Mouse (Mus musculus): Measurements from ENCODE around the gene Sh2b1. TPM values are rescaled to one million over a fixed set of nuclear protein-coding genes. Genes with fewer than 3 reads are reported as not detected.

The Sh2b1 gene
- polyA plus RNA-seq, 1 experiment from 2014 or later: 60.9 TPM

- no peak overlapping the region for H3K4me2 ChIP-seq (replicated peaks)
- peaks cover 51% of the 10 kb centered on the region for H3K36me3 ChIP-seq
- no peak for ATAC-seq (ENCODE audit: low FRiP score, low read depth)
- no peak overlapping the region for H3K9ac ChIP-seq (replicated peaks)
- H3K4me3 ChIP-seq: no peak overlapping the region
- H3K4me1 ChIP-seq: peaks cover 17% of the 10 kb centered on the region
- WGBS: 91% methylated on average over 16 of the region's 16 CpGs
- no peak overlapping the region for H3K27ac ChIP-seq (replicated peaks)
- no peaks in the 10 kb centered on the region for H3K9me3 ChIP-seq
- no peaks in the 10 kb centered on the region for H3K27me3 ChIP-seq
Observed at GRCm38 (mm10) chr7:126472713-126473112, 2.5 kb downstream of the Sh2b1 start.

DNA sequence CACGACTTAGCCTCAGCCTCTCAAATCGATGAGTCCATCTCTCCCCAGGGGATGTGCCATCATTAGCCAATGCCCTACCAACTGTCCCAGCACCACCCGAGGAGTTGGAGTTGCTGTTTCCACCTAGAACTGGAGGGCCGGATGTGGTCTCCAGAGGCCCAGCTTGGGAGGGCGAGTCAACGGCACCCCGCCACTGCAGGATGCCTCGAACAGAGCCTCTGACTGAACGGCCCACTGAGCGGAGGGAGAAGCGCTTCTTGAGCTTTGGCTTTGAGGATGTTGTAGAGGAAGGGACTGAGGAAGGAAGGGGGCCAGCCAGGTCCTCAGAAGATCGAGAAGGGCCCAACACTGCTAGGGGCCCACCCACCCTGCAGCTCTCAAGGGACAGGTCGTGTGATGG is 2.9 kb downstream of the Sh2b1 start:
- WGBS: 91% methylated on average over 13 of the region's 13 CpGs
- peaks cover 17% of the 10 kb centered on the region for H3K4me1 ChIP-seq
- no peak for ATAC-seq (ENCODE audit: low FRiP score, low read depth)
- peaks cover 55% of the 10 kb centered on the region for H3K36me3 ChIP-seq
- no peak overlapping the region for H3K4me3 ChIP-seq
- H3K27ac ChIP-seq (replicated peaks): no peak overlapping the region
- H3K27me3 ChIP-seq: no peaks in the 10 kb centered on the region
- H3K9ac ChIP-seq (replicated peaks): no peak overlapping the region
- H3K9me3 ChIP-seq: no peaks in the 10 kb centered on the region
- H3K4me2 ChIP-seq (replicated peaks): no peak overlapping the region

- no peak for ATAC-seq (ENCODE audit: low FRiP score, low read depth)
- peaks cover 59% of the 10 kb centered on the region for H3K36me3 ChIP-seq
Observed at GRCm38 (mm10) chr7:126471853-126472252, 3.4 kb downstream of the Sh2b1 start.

DNA sequence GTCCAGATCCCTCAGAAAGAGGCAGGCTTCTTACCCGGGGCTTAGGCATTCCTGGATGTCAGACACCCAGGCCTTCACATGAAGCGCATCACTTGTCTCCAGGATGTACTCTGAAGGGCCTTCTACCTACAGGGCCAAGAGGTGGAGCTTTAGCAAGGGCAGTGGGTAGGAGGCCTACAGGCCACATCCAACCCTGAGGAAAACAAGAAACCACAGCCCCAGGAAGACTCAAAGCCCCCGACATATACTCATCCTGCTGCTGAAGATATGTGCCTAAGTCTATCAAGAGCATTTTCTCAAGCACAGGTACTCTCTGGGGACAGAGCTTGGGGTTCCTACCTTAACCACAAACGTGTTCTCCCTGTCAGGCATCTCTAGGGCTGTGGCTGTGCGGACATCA is 3.9 kb downstream of the Sh2b1 start:
- Histone ChIP-seq H3K9ac (replicated peaks) (no peak overlapping the region), H3K4me3 (no peak overlapping the region), H3K9me3 (no peaks in the 10 kb centered on the region), H3K36me3 (peaks cover 64% of the 10 kb centered on the region), H3K27me3 (no peaks in the 10 kb centered on the region), H3K4me2 (replicated peaks) (no peak overlapping the region), H3K27ac (replicated peaks) (no peak overlapping the region), H3K4me1 (peaks cover 17% of the 10 kb centered on the region)
- no peak for ATAC-seq (ENCODE audit: low FRiP score, low read depth)
- 93% methylated on average over 5 of the region's 5 CpGs for whole genome bisulfite sequencing

More at GRCm38 (mm10) chr7:126471853-126472252, 3.4 kb downstream of the Sh2b1 start:
- Histone ChIP-seq H3K4me3 (no peak overlapping the region), H3K4me1 (peaks cover 17% of the 10 kb centered on the region), H3K27ac (replicated peaks) (no peak overlapping the region), H3K27me3 (no peaks in the 10 kb centered on the region), H3K4me2 (replicated peaks) (no peak overlapping the region), H3K9me3 (no peaks in the 10 kb centered on the region), H3K9ac (replicated peaks) (no peak overlapping the region)
- 77% methylated on average over 4 of the region's 4 CpGs for WGBS

- Histone ChIP-seq H3K4me1 (peaks cover 17% of the 10 kb centered on the region), H3K36me3 (peaks cover 68% of the 10 kb centered on the region), H3K4me3 (no peak overlapping the region), H3K4me2 (replicated peaks) (no peak overlapping the region), H3K27me3 (no peaks in the 10 kb centered on the region), H3K27ac (replicated peaks) (no peak overlapping the region), H3K9me3 (no peaks in the 10 kb centered on the region), H3K9ac (replicated peaks) (no peak overlapping the region)
- WGBS: 90% methylated on average over 6 of the region's 6 CpGs
- no peak for ATAC-seq (ENCODE audit: low FRiP score, low read depth)
Observed at GRCm38 (mm10) chr7:126470077-126470476, 5.1 kb downstream of the Sh2b1 start.

DNA sequence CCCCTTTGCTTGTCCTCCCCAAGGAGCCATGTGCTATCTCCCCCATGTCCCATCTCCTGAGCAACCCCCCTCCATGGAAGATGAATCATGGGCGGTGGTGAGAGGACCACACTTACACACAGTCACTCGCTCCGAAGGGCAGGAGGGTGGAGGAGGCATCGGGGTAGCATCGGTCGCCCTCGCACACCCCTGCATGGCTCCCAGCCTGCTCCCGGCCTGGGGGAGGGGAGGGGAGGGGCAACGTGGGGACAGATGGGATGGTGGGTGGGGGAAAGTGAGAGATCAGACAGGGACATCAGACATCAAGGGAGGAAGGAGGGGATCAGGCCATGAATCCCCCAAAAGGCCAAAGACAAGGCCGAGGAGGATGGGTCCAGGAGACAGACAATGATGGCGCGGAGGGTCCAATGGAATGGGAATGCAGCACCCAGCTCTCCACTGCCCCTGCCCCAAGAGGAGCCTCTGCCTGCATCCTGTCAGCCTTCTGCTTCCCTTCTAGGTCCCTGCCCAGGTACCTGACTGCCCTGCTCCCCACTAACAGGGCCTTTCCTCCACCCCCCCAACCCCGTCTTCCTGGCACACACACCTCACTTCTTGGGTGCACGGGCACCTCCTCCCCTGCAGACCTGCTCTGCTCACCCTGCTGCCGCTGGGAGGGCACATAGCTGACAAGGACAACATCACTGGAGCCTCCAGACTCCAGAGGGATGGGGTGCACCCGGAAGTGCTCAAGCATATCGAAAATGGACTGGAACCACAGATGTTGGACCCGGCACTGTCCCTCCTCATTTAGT is 7.2 kb downstream of the Sh2b1 start:
- no peak overlapping the region for H3K27ac ChIP-seq (replicated peaks)
- no peaks in the 10 kb centered on the region for H3K9me3 ChIP-seq
- H3K4me1 ChIP-seq: peaks cover 2% of the 10 kb centered on the region; the same call in 1 of the 2 replicates
- H3K4me3 ChIP-seq: no peak overlapping the region
- 93% methylated on average over 18 of the region's 18 CpGs for WGBS
- H3K9ac ChIP-seq (replicated peaks): no peak overlapping the region
- H3K27me3 ChIP-seq: no peaks in the 10 kb centered on the region
- H3K4me2 ChIP-seq (replicated peaks): no peak overlapping the region
- ATAC-seq (ENCODE audit: low FRiP score, low read depth): no peak
- H3K36me3 ChIP-seq: peaks cover 68% of the 10 kb centered on the region

DNA sequence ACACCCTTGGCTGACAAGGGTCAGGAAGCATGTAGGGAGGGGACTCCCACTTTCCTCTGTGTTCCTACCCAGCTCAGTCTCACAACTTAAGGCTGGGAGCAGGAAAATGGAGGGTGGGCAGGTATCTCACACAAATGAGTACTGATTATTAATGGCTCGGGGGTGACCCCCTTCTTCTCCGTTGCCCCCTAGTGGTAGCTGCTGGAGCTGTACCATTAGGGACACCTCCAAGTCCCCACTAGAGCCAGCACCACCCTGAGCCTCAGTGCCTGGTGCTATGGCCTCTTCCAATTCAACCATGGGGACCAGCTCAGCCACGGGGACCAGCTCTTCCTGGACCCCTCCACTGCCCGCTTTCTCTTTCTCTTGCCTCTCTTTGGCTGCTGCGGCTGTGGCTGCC is 8.0 kb downstream of the Sh2b1 start:
- peaks cover 63% of the 10 kb centered on the region for H3K36me3 ChIP-seq
- WGBS: 68% methylated on average over 5 of the region's 5 CpGs
- H3K9ac ChIP-seq (replicated peaks): no peak overlapping the region
- H3K27me3 ChIP-seq: no peaks in the 10 kb centered on the region
- ATAC-seq (ENCODE audit: low FRiP score, low read depth): no peak
- no peaks in the 10 kb centered on the region for H3K4me1 ChIP-seq
- no peak overlapping the region for H3K4me2 ChIP-seq (replicated peaks)
- H3K9me3 ChIP-seq: no peaks in the 10 kb centered on the region
- H3K4me3 ChIP-seq: no peak overlapping the region
- no peak overlapping the region for H3K27ac ChIP-seq (replicated peaks)

GRCm38 (mm10) chr7:126466707-126467106 is 8.5 kb downstream of the Sh2b1 start:
- Histone ChIP-seq H3K9me3 (no peaks in the 10 kb centered on the region), H3K36me3 (peaks cover 57% of the 10 kb centered on the region), H3K4me2 (replicated peaks) (no peak overlapping the region), H3K27me3 (no peaks in the 10 kb centered on the region), H3K9ac (replicated peaks) (no peak overlapping the region), H3K4me3 (no peak overlapping the region), H3K27ac (replicated peaks) (no peak overlapping the region), H3K4me1 (no peaks in the 10 kb centered on the region)
- ATAC-seq (ENCODE audit: low FRiP score, low read depth): no peak
- 96% methylated on average over 5 of the region's 5 CpGs for WGBS

DNA sequence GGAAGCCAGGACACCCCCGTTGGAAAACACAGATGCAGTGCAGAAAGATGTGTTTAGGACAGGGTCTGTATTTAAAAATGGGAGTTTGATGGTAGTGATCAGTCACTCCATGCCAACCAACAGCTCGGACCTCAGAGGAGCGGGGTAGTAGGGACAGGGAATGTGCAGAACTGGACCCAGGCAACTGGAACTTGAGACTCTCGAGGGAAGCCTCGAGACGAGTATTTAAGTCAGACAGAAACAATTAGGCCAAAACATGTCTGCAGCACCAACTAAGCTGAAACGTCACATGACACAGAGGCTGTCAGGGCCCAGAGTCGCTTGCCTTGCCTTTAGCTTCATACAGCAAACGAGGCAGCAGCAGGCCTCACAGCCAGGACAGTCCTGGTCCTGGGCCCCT is 9.1 kb downstream of the Sh2b1 start:
- WGBS: 75% methylated on average over 9 of the region's 9 CpGs
- peaks cover 51% of the 10 kb centered on the region for H3K36me3 ChIP-seq
- ATAC-seq (ENCODE audit: low FRiP score, low read depth): no peak
- no peaks in the 10 kb centered on the region for H3K4me1 ChIP-seq
- H3K4me3 ChIP-seq: no peak overlapping the region
- 0 out of 2 replicates have a peak, but pooled peaks cover 3% of the 10 kb centered on the region for H3K27me3 ChIP-seq
- no peak overlapping the region for H3K4me2 ChIP-seq (replicated peaks)
- no peak overlapping the region for H3K9ac ChIP-seq (replicated peaks)
- H3K9me3 ChIP-seq: no peaks in the 10 kb centered on the region
- H3K27ac ChIP-seq (replicated peaks): no peak overlapping the region

DNA sequence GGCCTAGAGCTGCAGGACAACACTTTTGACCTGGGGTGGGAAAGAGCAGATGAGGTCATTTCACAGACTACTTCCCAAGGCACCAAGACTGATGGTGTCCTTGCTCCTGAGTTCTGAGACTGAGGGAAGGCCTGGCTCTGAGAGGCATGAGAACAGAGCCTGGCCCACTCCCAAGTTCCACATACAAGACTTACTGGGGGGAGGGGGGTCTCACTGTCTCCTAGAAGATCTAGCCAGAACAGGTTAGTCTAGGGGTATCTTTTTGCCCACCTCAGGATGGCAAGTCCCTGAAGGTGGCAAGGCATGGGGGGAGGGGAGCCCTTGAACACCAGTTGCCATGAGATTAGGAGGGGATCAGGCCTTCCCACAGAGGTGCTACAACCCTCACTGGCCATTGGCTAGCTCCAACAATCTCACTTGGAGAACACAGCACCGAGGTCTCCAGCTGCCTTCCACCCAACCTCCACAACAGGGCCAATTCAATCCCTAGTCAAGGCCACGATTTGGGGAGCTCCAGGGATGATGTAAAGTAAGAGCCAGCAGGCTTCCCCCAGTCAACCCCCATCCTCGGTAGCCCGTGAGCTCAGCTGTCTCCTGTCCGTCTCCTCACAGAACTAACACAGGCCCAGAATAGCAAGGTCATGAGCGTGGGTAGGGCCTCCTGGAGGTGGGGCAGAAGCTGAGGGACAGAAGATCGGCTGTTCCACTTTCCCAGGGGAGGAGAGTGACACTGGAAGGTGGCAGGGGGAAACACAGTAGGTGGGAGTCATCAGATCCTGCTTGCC is 9.8 kb downstream of the Sh2b1 start:
- H3K4me1 ChIP-seq: no peaks in the 10 kb centered on the region
- no peaks in the 10 kb centered on the region for H3K9me3 ChIP-seq
- no peak overlapping the region for H3K4me2 ChIP-seq (replicated peaks)
- H3K27ac ChIP-seq (replicated peaks): 0 out of 2 replicates have a peak overlapping the region, but pooled peaks have one; percentile 11
- WGBS: 71% methylated on average over 7 of the region's 7 CpGs
- no peak overlapping the region for H3K4me3 ChIP-seq
- H3K27me3 ChIP-seq: 0 out of 2 replicates have a peak, but pooled peaks cover 3% of the 10 kb centered on the region
- no peak overlapping the region for H3K9ac ChIP-seq (replicated peaks)
- ATAC-seq (ENCODE audit: low FRiP score, low read depth): no peak
- peaks cover 45% of the 10 kb centered on the region for H3K36me3 ChIP-seq

GRCm38 (mm10) chr7:126464836-126465235 is 10.4 kb downstream of the Sh2b1 start:
- no peak for ATAC-seq (ENCODE audit: low FRiP score, low read depth)
- no peaks in the 10 kb centered on the region for H3K4me1 ChIP-seq
- H3K27ac ChIP-seq (replicated peaks): 0 out of 2 replicates have a peak overlapping the region, but pooled peaks have one; percentile 11
- WGBS: 52% methylated on average over 5 of the region's 5 CpGs
- H3K27me3 ChIP-seq: 0 out of 2 replicates have a peak, but pooled peaks cover 3% of the 10 kb centered on the region
- H3K4me2 ChIP-seq (replicated peaks): no peak overlapping the region
- no peaks in the 10 kb centered on the region for H3K9me3 ChIP-seq
- no peak overlapping the region for H3K9ac ChIP-seq (replicated peaks)
- no peak overlapping the region for H3K4me3 ChIP-seq
- H3K36me3 ChIP-seq: peaks cover 39% of the 10 kb centered on the region

DNA sequence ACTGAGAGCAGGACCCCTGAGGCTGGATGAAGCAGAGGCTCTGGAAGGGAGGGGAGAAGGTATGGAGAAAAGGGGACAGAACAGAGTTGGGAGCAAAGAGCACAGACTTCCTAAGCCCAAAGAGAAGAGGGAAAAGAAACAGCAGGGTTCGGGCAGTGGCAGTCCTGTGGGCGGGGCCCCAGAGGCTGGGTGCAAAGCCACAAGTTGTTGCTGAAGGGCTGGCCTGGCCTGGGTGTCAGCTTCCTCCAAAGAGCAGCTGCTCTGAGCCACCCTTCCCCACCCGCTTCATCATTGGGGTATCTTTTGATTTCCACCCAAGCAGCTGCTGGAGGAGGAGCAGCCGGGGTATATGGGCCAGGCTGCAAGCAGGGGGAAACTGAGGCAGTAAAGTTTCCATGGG is 11.1 kb downstream of the Sh2b1 start:
- H3K9me3 ChIP-seq: no peaks in the 10 kb centered on the region
- no peak for ATAC-seq (ENCODE audit: low FRiP score, low read depth)
- peaks cover 31% of the 10 kb centered on the region for H3K36me3 ChIP-seq
- H3K4me1 ChIP-seq: no peaks in the 10 kb centered on the region
- H3K9ac ChIP-seq (replicated peaks): no peak overlapping the region
- H3K4me2 ChIP-seq (replicated peaks): no peak overlapping the region
- no peak overlapping the region for H3K27ac ChIP-seq (replicated peaks)
- no peak overlapping the region for H3K4me3 ChIP-seq
- WGBS: 63% methylated on average over 4 of the region's 4 CpGs
- 0 out of 2 replicates have a peak, but pooled peaks cover 3% of the 10 kb centered on the region for H3K27me3 ChIP-seq
